8 mouse cellular contexts compared by ENCODE assay signal in the genomic region with DNA sequence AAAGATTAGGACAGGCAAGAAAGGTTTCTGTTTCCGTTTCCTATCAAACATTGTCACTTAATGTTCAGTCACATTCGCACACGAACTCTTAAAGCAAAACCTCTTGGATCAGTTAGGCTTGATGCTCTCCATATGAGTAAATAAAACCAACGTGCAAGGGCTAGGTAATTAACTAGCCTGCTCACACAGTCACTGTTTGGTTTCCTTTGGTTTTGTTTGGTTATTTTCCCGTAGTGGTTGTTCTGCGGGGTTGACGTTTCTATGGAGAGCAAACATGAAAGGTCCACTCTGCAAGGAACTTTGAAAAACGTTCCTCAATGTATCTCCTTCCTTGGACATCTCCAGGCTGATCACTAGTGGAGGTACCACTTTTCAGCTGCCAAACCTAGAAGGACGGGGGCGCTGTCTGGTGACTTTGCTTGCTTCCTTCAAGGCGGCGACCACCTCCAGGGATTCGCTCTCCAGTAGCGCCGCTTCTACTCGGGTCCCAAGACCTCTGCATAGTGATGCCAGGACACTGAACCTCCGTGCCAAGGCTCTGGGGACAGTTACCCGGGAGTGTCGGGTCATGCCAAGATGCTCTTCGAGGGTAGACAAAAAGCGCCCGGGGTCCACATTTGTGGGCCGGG. TPM values are rescaled to one million over a fixed set of nuclear protein-coding genes. Genes with fewer than 3 reads are reported as not detected.
A peak's percentile ranks its signal among the peaks of the same experiment; 100 is the strongest.
DNase-seq lines count a peak whose midpoint lies in the region; ATAC-seq and TF ChIP-seq lines count a peak whose summit lies in the region.

No protein-coding gene starts in this region.

- peak; percentile 87 for ATAC-seq in hindbrain, embryonic 11.5 days (ENCODE audit: low FRiP score)
- ATAC-seq in stomach, embryonic 16.5 days (ENCODE audit: insufficient read depth, low FRiP score): peak; percentile 52; the same call in 1 of the 2 replicates

- H3K4me1 ChIP-seq in ES-E14 (ENCODE audit: control insufficient read depth in 2 of 2, insufficient read depth in 2 of 2, low read length in 2 of 2, poor library complexity in 1 of 2): peaks cover 0 to 3% of the 10 kb centered on the region in 2 experiments; a peak in 1 of 4 replicates
- H3K4me1 ChIP-seq in hindbrain, embryonic 11.5 days (replicated peaks; ENCODE audit: control insufficient read depth, insufficient read depth, low read length): no peaks in the 10 kb centered on the region
- H3K4me1 ChIP-seq in stomach, embryonic 16.5 days (ENCODE audit: control insufficient read depth, insufficient read depth, low read length): peaks cover 5% of the 10 kb centered on the region

- no peaks in the 10 kb centered on the region for H3K36me3 ChIP-seq in ES-E14 (ENCODE audit: control insufficient read depth, insufficient read depth, low read length, poor library complexity, severe bottlenecking)
- no peaks in the 10 kb centered on the region for H3K36me3 ChIP-seq in hindbrain, embryonic 11.5 days (ENCODE audit: control insufficient read depth, insufficient read depth, low read length)
- H3K36me3 ChIP-seq in stomach, embryonic 16.5 days (ENCODE audit: control insufficient read depth, insufficient read depth, low read length): no peaks in the 10 kb centered on the region

- in situ Hi-C loops in ES-E14 (cut with MboI; ENCODE audit: low sequenced_read_pairs in 2 of 2, unreplicated experiment in 2 of 2): no loop called here

- peak overlapping the region; percentile 48; the same call in 1 of the 2 replicates for H3K9ac ChIP-seq in ES-E14 (ENCODE audit: insufficient read depth, low read depth, low read length, poor library complexity, severe bottlenecking)
- H3K9ac ChIP-seq in hindbrain, embryonic 11.5 days (ENCODE audit: low read depth, low read length): peak overlapping the region; percentile 78
- H3K9ac ChIP-seq in stomach, embryonic 16.5 days (ENCODE audit: low read length): peak overlapping the region; percentile 73

- peak; percentile 22 for DNase-seq in ES-E14 (ENCODE audit: low read depth, low spot score)
- peak; percentile 68 for DNase-seq in cerebellum, adult 8-10 months
- DNase-seq in frontal cortex, postnatal 10 days (ENCODE audit: low spot score in 2 of 2): peak; percentile 51 to 69
- DNase-seq in hindbrain, embryonic 11.5 days (ENCODE audit: low spot score): no peak
- DNase-seq in left cerebral cortex, adult 8-10 months (ENCODE audit: low spot score in 2 of 2): peak; percentile 48 to 65
- DNase-seq in lung, postnatal 36 days: peak; percentile 15
- no peak for DNase-seq in adrenal gland, adult 8-10 months

- 4% methylated on average over 23 of the region's 23 CpGs for WGBS in hindbrain, embryonic 11.5 days
- WGBS in stomach, embryonic 16.5 days: 2% methylated on average over 23 of the region's 23 CpGs

- no peak overlapping the region for H3K27ac ChIP-seq in ES-E14 (ENCODE audit: insufficient read depth, low read depth, low read length, poor library complexity, severe bottlenecking)
- peak overlapping the region; percentile 96 for H3K27ac ChIP-seq in hindbrain, embryonic 11.5 days (ENCODE audit: low read depth, low read length)
- no peak overlapping the region for H3K27ac ChIP-seq in stomach, embryonic 16.5 days (ENCODE audit: low read length)

- H3K4me3 ChIP-seq in ES-E14 (ENCODE audit: insufficient read depth in 1 of 2, low read depth in 1 of 2, low read length in 2 of 2, poor library complexity in 1 of 2, severe bottlenecking in 1 of 2): peak overlapping the region; percentile 74 to 86
- H3K4me3 ChIP-seq in hindbrain, embryonic 11.5 days (ENCODE audit: low read depth, low read length): peak overlapping the region; percentile 60
- H3K4me3 ChIP-seq in stomach, embryonic 16.5 days (replicated peaks; ENCODE audit: low read length): peak overlapping the region; percentile 74

- H3K27me3 ChIP-seq in hindbrain, embryonic 11.5 days (ENCODE audit: control insufficient read depth, insufficient read depth, low read length): no peaks in the 10 kb centered on the region
- 0 out of 2 replicates have a peak, but pooled peaks cover 3% of the 10 kb centered on the region for H3K27me3 ChIP-seq in stomach, embryonic 16.5 days (ENCODE audit: control insufficient read depth, insufficient read depth, low read length)

- peak overlapping the region; percentile 96 for H3K4me2 ChIP-seq in hindbrain, embryonic 11.5 days (replicated peaks; ENCODE audit: low read depth, low read length)
- H3K4me2 ChIP-seq in stomach, embryonic 16.5 days (ENCODE audit: low read depth, low read length): peak overlapping the region; percentile 93

- no peaks in the 10 kb centered on the region for H3K9me3 ChIP-seq in ES-E14 (ENCODE audit: control insufficient read depth, insufficient read depth, low read depth, low read length)
- no peaks in the 10 kb centered on the region for H3K9me3 ChIP-seq in hindbrain, embryonic 11.5 days (ENCODE audit: control insufficient read depth, low read length)
- H3K9me3 ChIP-seq in stomach, embryonic 16.5 days (replicated peaks; ENCODE audit: control insufficient read depth, low read length): no peaks in the 10 kb centered on the region

TF ChIP-seq in ES-E14, 5 proteins besides CTCF, POLR2A, EP300 and RAD21:
- no peak for TF ChIP-seq MAFK (IDR thresholded peaks at IDR 0.05; ENCODE audit: insufficient read depth, low read depth, low read length)
- no peak for TF ChIP-seq HCFC1 (IDR thresholded peaks at IDR 0.05; ENCODE audit: borderline replicate concordance, insufficient read depth, low read length)
- TF ChIP-seq ZNF384 (IDR thresholded peaks at IDR 0.05; ENCODE audit: low read depth, low read length): no peak
- no peak for TF ChIP-seq CHD2 (IDR thresholded peaks at IDR 0.05; ENCODE audit: low read depth, low read length)
- TF ChIP-seq ZC3H11A (IDR thresholded peaks at IDR 0.05; ENCODE audit: borderline replicate concordance, low read depth, low read length): no peak

RNA-seq across cellular contexts. Expression of gene B3galt1, which starts 0.7 kb away (rescaled TPM):
- 1.5 and 3.0 TPM in 2 replicates for total RNA-seq in ES-E14 (2012; rRNA removed)
- 21.1 and 23.3 TPM in 2 replicates for polyA plus RNA-seq in hindbrain, embryonic 11.5 days (2014; fragmentation: Nextera tagmentation; extraction: Ambion mirVana)
- total RNA-seq in left cerebral cortex, adult 8-10 months (2022): 10 to 100 TPM; 83.8 to 88.3 (median 86.0) TPM
- 3.9 and 4.3 TPM in 2 replicates for polyA plus RNA-seq in stomach, embryonic 16.5 days (2015; fragmentation: Nextera tagmentation; extraction: Ambion mirVana)
- 1 to 10 TPM; 4.7 to 7.6 (median 5.6) TPM for total RNA-seq in adrenal gland, adult 8-10 months (2022)

Comparison
In these comparisons a context has a peak if more than half of its experiments do, and no peak if none do; other contexts are left out.
1. DNase-seq: peak in ES-E14 (single experiment), cerebellum, adult 8-10 months (single experiment), frontal cortex, postnatal 10 days (2 of 2), left cerebral cortex, adult 8-10 months (2 of 2) and lung, postnatal 36 days (single experiment); none in hindbrain, embryonic 11.5 days (single experiment) and adrenal gland, adult 8-10 months (single experiment).
2. RNA of gene B3galt1, which starts 0.7 kb away (total RNA-seq): 83.8 to 88.3 TPM in left cerebral cortex, adult 8-10 months; 4.7 to 7.6 TPM in adrenal gland, adult 8-10 months and 1.5 to 3.0 TPM in ES-E14; every median in the first group is over 4 times any median in the second.
3. Peak in every context shown above with its lines, with median percentiles within 50 percentile points of each other: H3K4me3 ChIP-seq and H3K9ac ChIP-seq.